Mouse (Mus musculus) cortical plate, adult 2 months (tissue): ENCODE measurements around the gene A630089N07Rik.

Experiments used
- CTCF ChIP-seq: fragments of 200-500 bp; IDR thresholded peaks from 2 replicates; pipeline ENCODE4 v1.5.1; 2011; ENCODE audit warnings: mild to moderate bottlenecking, control low read depth, low read length; ENCODE audit not compliant: insufficient read depth; ENCODE audit errors: extremely low read depth
- POLR2A ChIP-seq: fragments of 200-500 bp; IDR thresholded peaks from 2 replicates; pipeline ENCODE4 v1.6.1; 2011; ENCODE audit warnings: mild to moderate bottlenecking, low read length, control low read depth; ENCODE audit not compliant: insufficient read depth; ENCODE audit errors: extremely low read depth

GRCm38 (mm10) chr16:97960348-97960747, 121.9 kb downstream of the A630089N07Rik start:
- TF ChIP-seq POLR2A (no peak), CTCF (no peak)
